Mouse (Mus musculus) stomach, adult 2 months (tissue): ENCODE measurements around the gene Abhd18. TPM values are rescaled to one million over a fixed set of nuclear protein-coding genes. Genes with fewer than 3 reads are reported as not detected.

Experiments used
- polyA plus RNA-seq: library from polyadenylated mRNA; depleted of rRNA; stranded (reverse); fragments of >200 nt; gene quantifications from 2 replicates; pipeline ENCODE4 v1.2.3, GENCODE M21; 2012; rRNA removed

Abhd18 gene
- 0.16 and 0.39 TPM in 2 replicates for polyA plus RNA-seq

GRCm38 (mm10) chr3:40846957-40847017 is at the start of gene Abhd18:
Abhd18 (plus strand) TSS chr3:40846970.

DNA sequence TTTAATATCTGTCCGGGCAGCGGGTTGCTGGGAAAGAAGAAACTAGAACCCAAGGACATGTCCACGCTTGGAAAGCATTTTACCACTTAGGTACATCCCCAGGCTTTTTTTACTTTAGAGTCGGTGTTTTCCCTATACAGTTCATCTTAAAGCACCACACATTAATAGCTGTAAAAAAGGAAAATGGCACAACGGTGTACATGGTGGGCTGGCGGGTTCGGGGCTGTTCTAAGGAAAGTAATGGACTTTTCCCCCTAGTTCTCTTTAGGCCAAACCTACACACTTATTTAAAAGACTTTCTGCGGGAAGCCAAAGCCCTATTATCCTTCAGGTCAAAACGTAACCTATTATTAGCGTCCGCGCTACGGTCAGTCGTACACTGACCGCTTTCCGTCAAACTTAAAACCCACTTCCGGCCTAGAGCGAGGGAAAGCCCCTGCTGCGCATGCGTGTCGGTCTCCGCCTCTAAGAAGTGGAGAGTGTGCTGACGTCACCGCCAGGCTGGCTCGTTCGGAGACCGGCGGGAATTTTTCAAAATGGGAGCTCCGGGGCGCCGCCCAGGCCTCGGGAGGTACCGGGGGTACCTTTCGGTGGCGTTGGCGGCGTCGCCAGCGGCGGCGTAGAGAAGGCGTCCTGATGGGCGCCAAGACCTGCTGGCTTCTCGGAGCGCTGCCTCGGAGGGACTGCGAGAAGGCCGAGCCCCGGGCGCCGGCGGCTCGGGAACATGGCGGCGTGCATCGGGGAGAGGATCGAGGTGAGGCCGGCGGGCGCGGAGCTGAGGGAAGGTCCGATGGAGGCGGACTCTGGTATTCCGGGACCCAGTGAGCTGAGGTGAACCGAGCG is 47.0 kb upstream of the Abhd18 start, which contains the start of gene Plk4:
TSS of gene Plk4 (plus strand) at position 490 of the 843 bp plus-strand sequence.

DNA sequence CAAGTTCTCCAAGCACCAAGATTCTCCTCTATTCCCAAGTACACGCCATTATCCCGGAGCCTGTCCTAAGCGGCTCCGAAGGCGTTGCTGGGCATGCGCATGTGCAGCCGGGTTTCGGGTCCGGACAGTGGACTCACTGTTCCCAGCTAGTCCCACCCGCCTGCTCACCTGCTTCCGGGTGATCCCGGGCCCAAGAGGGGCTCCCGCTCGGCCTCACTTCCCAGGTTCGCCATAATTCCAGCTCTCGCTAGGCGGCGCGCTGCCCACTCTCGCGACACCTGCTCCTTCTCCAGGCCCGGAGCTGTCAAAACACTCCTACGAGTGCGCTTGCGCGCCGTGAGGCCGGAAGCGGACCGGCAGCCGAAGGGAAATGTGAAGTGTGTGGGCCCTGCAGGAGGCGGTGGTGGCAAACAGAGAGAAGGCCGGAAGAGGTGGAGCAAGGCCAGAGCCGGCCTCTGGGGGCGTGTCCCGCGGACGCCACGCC is 255 bp upstream of the Abhd18 start, which contains the start of gene Mfsd8:
TSS of gene Mfsd8 (minus strand) at position 414 of the 484 bp plus-strand sequence.

DNA sequence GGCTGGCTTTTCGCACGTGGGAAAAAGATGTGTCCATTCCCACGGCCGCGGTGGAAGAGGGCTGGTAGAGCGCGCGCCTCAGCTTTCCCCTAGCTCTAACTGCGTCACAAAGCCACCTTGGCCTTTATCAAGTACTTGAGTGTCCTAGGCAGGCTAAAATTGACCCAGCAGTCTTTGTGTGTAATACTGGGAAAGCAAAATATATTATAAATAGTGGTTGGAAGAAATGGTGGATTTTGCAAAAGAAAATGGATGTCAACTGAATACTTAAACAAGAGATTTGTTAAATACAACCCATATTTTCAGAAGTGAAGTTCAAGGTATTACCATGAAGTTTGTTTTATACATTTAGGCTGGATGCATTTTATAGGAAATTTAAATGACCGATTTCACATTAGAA is 55.7 kb downstream of the Abhd18 start, which contains the start of gene 1700034I23Rik:
TSS of gene 1700034I23Rik (minus strand) at position 101 of the 400 bp plus-strand sequence.

DNA sequence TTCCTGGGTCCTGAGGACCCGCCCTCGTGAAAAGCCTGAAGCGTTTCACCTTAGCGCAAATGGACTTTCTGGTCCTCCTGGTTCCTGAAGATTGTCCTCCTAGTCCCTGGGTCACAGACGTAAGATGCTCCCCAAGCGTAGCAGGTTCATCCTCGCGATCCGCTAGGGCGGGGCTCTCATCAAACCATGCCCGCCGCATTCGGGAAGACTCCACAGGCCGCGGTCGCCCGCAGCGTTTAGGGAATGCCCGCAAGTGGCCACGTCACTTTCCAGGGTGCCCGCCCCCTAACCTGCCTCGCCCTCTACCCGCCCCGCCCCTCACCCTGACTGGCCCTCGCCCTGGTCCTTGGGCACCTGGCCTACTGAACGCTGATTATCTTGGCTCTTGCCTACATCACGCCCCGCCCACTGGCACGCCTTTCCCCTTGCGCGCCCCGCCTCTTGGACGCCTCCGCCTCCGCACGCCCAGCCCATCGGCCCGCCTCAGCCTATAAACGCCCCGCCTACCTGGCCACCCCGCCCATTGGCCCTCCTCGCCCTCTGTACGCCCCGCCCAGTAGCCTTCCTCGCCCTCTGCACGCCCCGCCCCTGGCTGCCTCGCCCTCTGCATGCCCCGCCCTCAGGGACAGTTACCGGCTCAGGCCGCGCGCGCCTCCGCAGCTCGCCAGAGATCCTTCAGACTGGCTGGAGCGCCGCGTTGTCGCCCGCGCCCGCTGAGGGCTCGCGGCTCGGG is 102.6 kb downstream of the Abhd18 start, which contains the start of gene Larp1b:
TSS of gene Larp1b (plus strand) at position 659 of the 733 bp plus-strand sequence.

Other genes starting within 250 kb of the Abhd18 start
- gene Slc25a31, start 138.1 kb upstream of the Abhd18 start, polyA plus RNA-seq, result not detected in 2 replicates
- gene Hspa4l, start 102.5 kb upstream of the Abhd18 start, polyA plus RNA-seq, result 6.0 and 7.0 TPM in 2 replicates
- gene Plk4, start 47.0 kb upstream of the Abhd18 start, polyA plus RNA-seq, result 1.3 and 1.4 TPM in 2 replicates
- gene Mfsd8, start 84 bp upstream of the Abhd18 start, polyA plus RNA-seq, result 0.27 and 0.68 TPM in 2 replicates
- not detected in 2 replicates for gene 1700034I23Rik, start 55.6 kb downstream of the Abhd18 start, polyA plus RNA-seq
- 2.9 and 4.5 TPM in 2 replicates for gene Larp1b, start 102.9 kb downstream of the Abhd18 start, polyA plus RNA-seq
- gene Pgrmc2, start 236.1 kb downstream of the Abhd18 start, polyA plus RNA-seq, result 4.6 and 6.3 TPM in 2 replicates